Mouse (Mus musculus): ENCODE results near the gene Gm13304.
"Not testable (repeated sequence)": the region's sequence is repeated elsewhere in the genome, so short reads cannot be mapped to it uniquely, and the experiment has no call there.

The Gm13304 gene

GRCm38 (mm10) chr4:42114517-42114916 lies at the start of gene Gm13304:
TSS of gene Gm13304 (plus strand) at chr4:42114817.
- DNase-seq (ENCODE audit: low read depth, low spot score): not testable (repeated sequence)

GRCm38 (mm10) chr4:42090907-42091306 lies 23.7 kb upstream of the Gm13304 start, which contains the start of gene Gm3893:
TSS of gene Gm3893 (plus strand) at chr4:42091207.
- not testable (repeated sequence) for DNase-seq (ENCODE audit: low read depth, low spot score)

- not testable (repeated sequence) for DNase-seq (ENCODE audit: low read depth, low spot score)
Measured at GRCm38 (mm10) chr4:42153136-42153535, 38.5 kb downstream of the Gm13304 start, which contains the start of gene Gm13306. TSS of gene Gm13306 (plus strand) at chr4:42153436.

Measured in CD4-positive, CD25-positive, alpha-beta regulatory T cell, adult 2 months (primary cell).